Mouse (Mus musculus): Measurements from ENCODE around the gene Nudt4. TPM values are rescaled to one million over a fixed set of nuclear protein-coding genes. Genes with fewer than 3 reads are reported as not detected.

Nudt4 gene
- total and polyA plus RNA-seq, 2 experiments, result 37.2 to 91.5 TPM

DNA sequence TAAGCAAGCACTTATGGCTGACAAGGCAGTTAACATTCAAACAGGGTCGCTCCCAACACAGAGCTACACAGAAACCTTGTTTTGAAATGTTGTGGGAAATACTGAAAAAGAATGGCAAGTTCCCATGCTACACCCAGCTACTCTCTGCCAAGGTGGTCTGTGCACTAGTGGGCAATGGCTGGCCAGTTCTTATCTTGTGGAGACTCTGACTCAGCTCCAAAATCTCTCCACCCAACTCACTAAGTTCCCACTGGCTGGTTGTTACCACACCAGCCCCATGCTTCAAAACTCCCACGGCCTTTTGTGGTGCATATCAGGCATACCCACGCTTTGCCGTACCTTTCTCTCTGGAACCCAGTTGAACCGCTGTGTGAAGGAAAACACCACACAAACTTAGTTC, 31.0 kb downstream of the Nudt4 start:
- Histone ChIP-seq H3K4me1 (ENCODE audit: control insufficient read depth, insufficient read depth, low read length) (peaks cover 17% of the 10 kb centered on the region), H3K79me2 (ENCODE audit: control insufficient read depth, insufficient read depth, low read length) (peaks cover 35% of the 10 kb centered on the region), H3K27me3 (ENCODE audit: control insufficient read depth, insufficient read depth, low read length) (no peaks in the 10 kb centered on the region), H3K36me3 (ENCODE audit: control insufficient read depth, insufficient read depth, low read length) (no peaks in the 10 kb centered on the region), H3K9ac (ENCODE audit: low read depth, low read length) (no peak overlapping the region), H3K4me3 (ENCODE audit: insufficient read depth, low read depth, low read length) (no peak overlapping the region), H3K27ac (replicated peaks; ENCODE audit: insufficient read depth, low read depth, low read length) (no peak overlapping the region)
- 92% methylated on average over 5 of the region's 5 CpGs for WGBS
- TF ChIP-seq POLR2A (IDR thresholded peaks at IDR 0.05; ENCODE audit: extremely low read depth, insufficient read depth, low read length), result no peak
- no peak for DNase-seq (ENCODE audit: extremely low read depth, low read depth, low spot score)

DNA sequence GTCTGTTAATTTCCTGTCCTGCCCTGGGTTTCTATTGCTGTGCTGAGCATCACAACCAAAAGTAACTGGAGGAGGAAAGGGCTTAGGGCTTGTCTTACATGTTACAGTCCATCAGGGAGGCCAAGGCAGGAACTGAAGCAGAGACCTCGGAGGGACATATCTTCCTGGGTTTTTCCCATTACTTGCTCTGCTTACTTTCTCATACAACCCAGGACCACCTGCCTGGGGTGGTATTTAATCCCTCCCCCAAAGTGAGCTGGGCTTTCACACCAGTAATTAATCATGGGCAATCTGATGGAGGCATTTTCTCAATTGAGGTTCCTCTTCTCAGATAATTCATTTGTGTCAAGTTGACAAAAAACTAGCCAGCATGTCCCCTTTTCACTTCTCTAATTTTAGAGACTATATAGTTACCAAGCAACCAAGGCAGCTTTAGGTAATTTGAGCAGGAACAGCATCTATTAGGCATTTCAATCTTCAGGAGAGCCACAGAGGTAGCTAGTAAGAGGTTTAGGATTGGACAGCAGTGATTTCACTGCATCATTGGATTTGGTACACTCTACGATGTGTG, 33.3 kb downstream of the Nudt4 start:
- Histone ChIP-seq H3K36me3 (ENCODE audit: control insufficient read depth, insufficient read depth, low read length) (no peaks in the 10 kb centered on the region), H3K79me2 (ENCODE audit: control insufficient read depth, insufficient read depth, low read length) (peaks cover 35% of the 10 kb centered on the region), H3K27ac (replicated peaks; ENCODE audit: insufficient read depth, low read depth, low read length) (peak overlapping the region; percentile 8; the same call in 1 of the 2 replicates), H3K4me3 (ENCODE audit: insufficient read depth, low read depth, low read length) (no peak overlapping the region), H3K4me1 (ENCODE audit: control insufficient read depth, insufficient read depth, low read length) (peaks cover 22% of the 10 kb centered on the region), H3K27me3 (ENCODE audit: control insufficient read depth, insufficient read depth, low read length) (no peaks in the 10 kb centered on the region), H3K9ac (ENCODE audit: low read depth, low read length) (no peak overlapping the region)
- DNase-seq (ENCODE audit: extremely low read depth, low read depth, low spot score), result no peak
- WGBS, result 78% methylated on average over 2 of the region's 2 CpGs
- TF ChIP-seq POLR2A (IDR thresholded peaks at IDR 0.05; ENCODE audit: extremely low read depth, insufficient read depth, low read length) (no peak), CTCF (IDR thresholded peaks at IDR 0.05; ENCODE audit: low read depth, low read length) (no peak)

DNA sequence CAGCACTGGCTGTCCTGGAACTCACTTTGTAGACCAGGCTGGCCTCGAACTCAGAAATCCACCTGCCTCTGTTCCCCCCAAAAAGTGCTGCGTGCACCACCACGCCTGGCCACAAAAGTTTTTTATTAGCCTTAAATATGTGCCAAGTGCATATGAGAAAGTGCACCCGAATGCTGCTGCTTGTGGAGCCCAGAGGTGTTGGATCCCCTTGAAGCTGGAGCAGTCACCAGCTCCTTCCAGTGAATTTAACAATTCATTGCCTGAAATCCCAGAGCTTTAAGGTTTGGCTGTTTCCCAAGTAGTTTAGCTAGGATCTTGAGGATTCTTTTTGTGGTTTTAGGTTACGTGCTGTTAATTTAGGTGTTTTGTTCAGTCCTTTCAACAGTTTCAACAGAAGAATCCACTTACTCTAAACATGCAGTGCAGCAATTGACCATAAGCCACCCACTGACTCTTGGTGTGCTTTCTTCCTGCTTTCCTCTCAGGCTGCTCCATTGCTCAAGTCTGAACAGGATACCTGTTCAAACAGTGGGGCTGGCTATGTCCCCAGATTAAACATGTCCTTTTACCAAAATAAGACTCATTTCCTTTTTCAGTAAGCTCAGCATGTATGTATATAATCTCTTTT, 37.3 kb downstream of the Nudt4 start:
- peak; percentile 63 for DNase-seq (ENCODE audit: extremely low read depth, low read depth, low spot score)
- WGBS, result 80% methylated on average over 5 of the region's 5 CpGs
- Histone ChIP-seq H3K4me3 (ENCODE audit: insufficient read depth, low read depth, low read length) (no peak overlapping the region), H3K9ac (ENCODE audit: low read depth, low read length) (no peak overlapping the region), H3K79me2 (ENCODE audit: control insufficient read depth, insufficient read depth, low read length) (peaks cover 32% of the 10 kb centered on the region), H3K4me1 (ENCODE audit: control insufficient read depth, insufficient read depth, low read length) (peaks cover 19% of the 10 kb centered on the region), H3K27ac (replicated peaks; ENCODE audit: insufficient read depth, low read depth, low read length) (no peak overlapping the region), H3K27me3 (ENCODE audit: control insufficient read depth, insufficient read depth, low read length) (no peaks in the 10 kb centered on the region), H3K36me3 (ENCODE audit: control insufficient read depth, insufficient read depth, low read length) (peaks cover 2% of the 10 kb centered on the region; the same call in 1 of the 2 replicates)
- TF ChIP-seq POLR2A (IDR thresholded peaks at IDR 0.05; ENCODE audit: extremely low read depth, insufficient read depth, low read length) (no peak), CTCF (IDR thresholded peaks at IDR 0.05; ENCODE audit: low read depth, low read length) (no peak)

DNA sequence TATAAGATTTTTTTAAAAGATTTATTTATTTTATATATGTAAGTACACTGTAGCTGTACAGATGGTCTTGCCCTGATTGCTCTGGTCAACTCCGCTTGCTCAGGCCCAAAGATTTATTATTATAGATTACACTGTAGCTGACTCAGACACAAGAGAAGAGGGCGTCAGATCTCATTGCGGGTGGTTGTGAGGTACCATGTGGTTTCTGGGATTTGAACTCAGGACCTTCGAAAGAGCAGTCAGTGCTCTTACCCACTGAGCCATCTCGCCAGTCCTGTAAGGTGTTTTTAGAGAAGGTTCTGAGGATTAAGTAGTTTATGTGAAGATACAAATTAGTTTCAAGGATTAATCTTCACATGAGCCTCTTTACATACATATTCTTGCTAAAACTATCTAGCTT, 38.1 kb downstream of the Nudt4 start:
- H3K27me3 ChIP-seq (ENCODE audit: control insufficient read depth, insufficient read depth, low read length), result no peaks in the 10 kb centered on the region
- H3K36me3 ChIP-seq (ENCODE audit: control insufficient read depth, insufficient read depth, low read length), result peaks cover 2% of the 10 kb centered on the region; the same call in 1 of the 2 replicates
- TF ChIP-seq CTCF (IDR thresholded peaks at IDR 0.05; ENCODE audit: low read depth, low read length) (no peak), POLR2A (IDR thresholded peaks at IDR 0.05; ENCODE audit: extremely low read depth, insufficient read depth, low read length) (no peak)
- H3K4me1 ChIP-seq (ENCODE audit: control insufficient read depth, insufficient read depth, low read length), result peaks cover 13% of the 10 kb centered on the region
- DNase-seq (ENCODE audit: extremely low read depth, low read depth, low spot score), result no peak
- H3K27ac ChIP-seq (replicated peaks; ENCODE audit: insufficient read depth, low read depth, low read length), result no peak overlapping the region
- H3K9ac ChIP-seq (ENCODE audit: low read depth, low read length), result no peak overlapping the region
- H3K4me3 ChIP-seq (ENCODE audit: insufficient read depth, low read depth, low read length), result no peak overlapping the region
- peaks cover 31% of the 10 kb centered on the region for H3K79me2 ChIP-seq (ENCODE audit: control insufficient read depth, insufficient read depth, low read length)
- 97% methylated on average over 5 of the region's 5 CpGs for WGBS

DNA sequence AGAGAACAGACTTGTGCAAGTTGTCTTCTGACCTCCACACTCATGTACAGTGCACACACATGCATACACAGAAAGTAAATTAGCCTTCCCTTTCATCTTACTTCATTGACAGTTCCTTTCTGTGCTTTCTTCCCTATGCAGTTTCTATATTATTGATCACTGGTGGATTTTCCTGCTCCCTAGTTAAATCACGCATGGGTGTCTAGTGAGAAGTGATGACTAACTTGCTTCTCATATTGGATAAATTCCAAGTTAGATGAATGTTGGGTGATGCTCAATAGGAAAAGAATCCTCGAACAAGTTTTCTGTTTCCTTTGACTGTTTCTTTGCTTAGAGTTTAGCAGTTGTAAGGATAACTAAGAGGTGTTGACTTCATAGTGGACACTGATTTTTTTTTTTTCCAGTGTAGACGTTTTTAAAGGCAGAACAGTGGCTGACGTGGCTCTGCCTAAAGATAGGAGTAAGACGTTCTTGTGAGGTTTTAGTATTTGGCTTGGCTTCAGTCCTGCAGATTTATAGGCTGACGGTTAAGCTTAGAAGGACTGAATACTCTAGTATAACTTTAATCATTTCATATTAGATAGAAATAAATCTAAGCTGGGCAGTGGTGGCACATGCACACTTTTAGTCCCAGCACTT, 38.8 kb downstream of the Nudt4 start:
- Histone ChIP-seq H3K9ac (ENCODE audit: low read depth, low read length) (no peak overlapping the region), H3K79me2 (ENCODE audit: control insufficient read depth, insufficient read depth, low read length) (peaks cover 27% of the 10 kb centered on the region), H3K36me3 (ENCODE audit: control insufficient read depth, insufficient read depth, low read length) (peaks cover 2% of the 10 kb centered on the region; the same call in 1 of the 2 replicates), H3K27ac (replicated peaks; ENCODE audit: insufficient read depth, low read depth, low read length) (no peak overlapping the region), H3K27me3 (ENCODE audit: control insufficient read depth, insufficient read depth, low read length) (no peaks in the 10 kb centered on the region), H3K4me3 (ENCODE audit: insufficient read depth, low read depth, low read length) (no peak overlapping the region), H3K4me1 (ENCODE audit: control insufficient read depth, insufficient read depth, low read length) (peaks cover 13% of the 10 kb centered on the region)
- TF ChIP-seq CTCF (IDR thresholded peaks at IDR 0.05; ENCODE audit: low read depth, low read length) (no peak), POLR2A (IDR thresholded peaks at IDR 0.05; ENCODE audit: extremely low read depth, insufficient read depth, low read length) (no peak)
- no peak for DNase-seq (ENCODE audit: extremely low read depth, low read depth, low spot score)
- WGBS, result 54% methylated on average over 6 of the region's 6 CpGs
